Mouse (Mus musculus): ENCODE measurements around the gene Kdm2b.

The Kdm2b gene

GRCm38 (mm10) chr5:122925534-122925958 is 64.1 kb downstream of the Kdm2b start:
- DNase-seq, result peak; percentile 64 to 83

GRCm38 (mm10) chr5:122923871-122924465 is 65.7 kb downstream of the Kdm2b start:
- DNase-seq, result peak; percentile 13 to 50

- DNase-seq, result no peak
Observed at GRCm38 (mm10) chr5:122921941-122922340, 67.7 kb downstream of the Kdm2b start.

- no peak for DNase-seq
Observed at GRCm38 (mm10) chr5:122920557-122920956, 69.1 kb downstream of the Kdm2b start.

- DNase-seq, result no peak
Observed at GRCm38 (mm10) chr5:122917982-122918711, 71.5 kb downstream of the Kdm2b start.

- DNase-seq, result no peak
Observed at GRCm38 (mm10) chr5:122916147-122916546, 73.5 kb downstream of the Kdm2b start.

GRCm38 (mm10) chr5:122912863-122913262 is 76.8 kb downstream of the Kdm2b start:
- DNase-seq, result no peak

GRCm38 (mm10) chr5:122909481-122909880 is 80.1 kb downstream of the Kdm2b start:
- DNase-seq, result no peak

- no peak for DNase-seq
Observed at GRCm38 (mm10) chr5:122908001-122908400, 81.6 kb downstream of the Kdm2b start.

GRCm38 (mm10) chr5:122907182-122907581 is 82.4 kb downstream of the Kdm2b start:
- DNase-seq, result no peak

GRCm38 (mm10) chr5:122903165-122903564 is 86.5 kb downstream of the Kdm2b start:
- DNase-seq, result no peak

- DNase-seq, result no peak
Observed at GRCm38 (mm10) chr5:122902228-122902627, 87.4 kb downstream of the Kdm2b start.

- DNase-seq, result no peak
Observed at GRCm38 (mm10) chr5:122901666-122902065, 88.0 kb downstream of the Kdm2b start.

- DNase-seq, result no peak
Observed at GRCm38 (mm10) chr5:122901179-122901578, 88.4 kb downstream of the Kdm2b start.

GRCm38 (mm10) chr5:122900558-122901171 is 89.0 kb downstream of the Kdm2b start:
- DNase-seq, result no peak

GRCm38 (mm10) chr5:122899777-122900557 is 89.7 kb downstream of the Kdm2b start:
- peak; percentile 91 to 96 for DNase-seq

GRCm38 (mm10) chr5:122898963-122899776 is 90.5 kb downstream of the Kdm2b start:
- peak; percentile 25 to 54 for DNase-seq

GRCm38 (mm10) chr5:122898153-122898552 is 91.5 kb downstream of the Kdm2b start:
- DNase-seq, result no peak

- DNase-seq, result no peak
Observed at GRCm38 (mm10) chr5:122894821-122895220, 94.8 kb downstream of the Kdm2b start.

GRCm38 (mm10) chr5:122894007-122894637 is 95.5 kb downstream of the Kdm2b start:
- DNase-seq, result peak; percentile 55 to 80

GRCm38 (mm10) chr5:122893270-122893669 is 96.4 kb downstream of the Kdm2b start:
- DNase-seq, result no peak

- no peak for DNase-seq
Observed at GRCm38 (mm10) chr5:122890396-122890795, 99.2 kb downstream of the Kdm2b start.
